Mouse (Mus musculus): ENCODE results near the gene Fignl2.

- TF ChIP-seq CHD2 (IDR thresholded peaks at IDR 0.05; ENCODE audit: low read depth, low read length) (no peak), HCFC1 (IDR thresholded peaks at IDR 0.05; ENCODE audit: borderline replicate concordance, insufficient read depth, low read length) (no peak), ZC3H11A (IDR thresholded peaks at IDR 0.05; ENCODE audit: borderline replicate concordance, low read depth, low read length) (no peak), ZNF384 (IDR thresholded peaks at IDR 0.05; ENCODE audit: low read depth, low read length) (no peak)
Measured at GRCm38 (mm10) chr15:101028960-101029359, 49.4 kb downstream of the Fignl2 start.

Measured in ES-E14 (cell line).